Mouse (Mus musculus): ENCODE results near the gene Trim46.

Trim46 gene

GRCm38 (mm10) chr3:89246261-89247100 is at the start of gene Trim46:
Trim46 (minus strand) TSS chr3:89246309.
- peak; percentile 95 for DNase-seq

- DNase-seq, result no peak
Measured at GRCm38 (mm10) chr3:89295685-89296230, 49.6 kb upstream of the Trim46 start.

- no peak for DNase-seq
Measured at GRCm38 (mm10) chr3:89294195-89294594, 48.1 kb upstream of the Trim46 start.

GRCm38 (mm10) chr3:89293247-89293918 is 47.3 kb upstream of the Trim46 start:
- no peak for DNase-seq

- no peak for DNase-seq
Measured at GRCm38 (mm10) chr3:89292303-89292702, 46.2 kb upstream of the Trim46 start.

GRCm38 (mm10) chr3:89291874-89292273 is 45.8 kb upstream of the Trim46 start:
- DNase-seq, result no peak

GRCm38 (mm10) chr3:89288503-89288928 is 42.4 kb upstream of the Trim46 start:
- no peak for DNase-seq

- no peak for DNase-seq
Measured at GRCm38 (mm10) chr3:89287286-89287685, 41.2 kb upstream of the Trim46 start.

GRCm38 (mm10) chr3:89285526-89285925 is 39.4 kb upstream of the Trim46 start:
- no peak for DNase-seq

GRCm38 (mm10) chr3:89284261-89284660 is 38.2 kb upstream of the Trim46 start:
- DNase-seq, result no peak

- no peak for DNase-seq
Measured at GRCm38 (mm10) chr3:89282291-89282643, 36.2 kb upstream of the Trim46 start.

GRCm38 (mm10) chr3:89281579-89282290 is 35.6 kb upstream of the Trim46 start:
- peak; percentile 83 for DNase-seq

- DNase-seq, result peak; percentile 72
Measured at GRCm38 (mm10) chr3:89280606-89281511, 34.8 kb upstream of the Trim46 start, which contains the start of gene Efna1. Efna1 (minus strand) TSS chr3:89281142.

GRCm38 (mm10) chr3:89280050-89280605 is 34.0 kb upstream of the Trim46 start:
- no peak for DNase-seq

- peak; percentile 90 for DNase-seq
Measured at GRCm38 (mm10) chr3:89279153-89279890, 33.2 kb upstream of the Trim46 start.

GRCm38 (mm10) chr3:89278643-89279042 is 32.5 kb upstream of the Trim46 start:
- no peak for DNase-seq

- DNase-seq, result peak; percentile 59
Measured at GRCm38 (mm10) chr3:89278107-89278506, 32.0 kb upstream of the Trim46 start.

- DNase-seq, result peak; percentile 62
Measured at GRCm38 (mm10) chr3:89277281-89278021, 31.3 kb upstream of the Trim46 start.

- DNase-seq, result no peak
Measured at GRCm38 (mm10) chr3:89276061-89276460, 30.0 kb upstream of the Trim46 start.

- peak; percentile 70 for DNase-seq
Measured at GRCm38 (mm10) chr3:89271760-89272159, 25.7 kb upstream of the Trim46 start.
